Mouse (Mus musculus) neural tube, embryonic 14.5 days (tissue): ENCODE data around the gene Dhrs13. TPM values are rescaled to one million over a fixed set of nuclear protein-coding genes. Genes with fewer than 3 reads are reported as not detected.
"Not testable (repeated sequence)": the region's sequence is repeated elsewhere in the genome, so short reads cannot be mapped to it uniquely, and the experiment has no call there.

ENCODE experiments used
- ATAC-seq: fragments of 200-750 bp; cut with Nextera tagmentation; 2 replicates; pipeline ENCODE4 v1.8.0; 2017; ENCODE audit warnings: low read depth, mild to moderate bottlenecking, moderate TSS enrichment, moderate library complexity
- H3K27ac ChIP-seq: fragments of 300-500 bp; sonication (generic); 2 replicates; pipeline ENCODE4 v1.5.1; 2014; ENCODE audit warnings: low read depth, mild to moderate bottlenecking, control low read depth, low read length, moderate library complexity, mixed read lengths
- H3K27me3 ChIP-seq: fragments of 300-500 bp; sonication (generic); 2 replicates; pipeline ENCODE4 v1.6.1; 2014; ENCODE audit warnings: low read length; ENCODE audit not compliant: control insufficient read depth, insufficient read depth
- H3K36me3 ChIP-seq: fragments of 300-500 bp; sonication (generic); 2 replicates; pipeline ENCODE4 v1.6.1; 2014; ENCODE audit warnings: low read length, mixed read lengths; ENCODE audit not compliant: control insufficient read depth, insufficient read depth
- H3K4me1 ChIP-seq: fragments of 300-500 bp; sonication (generic); 2 replicates; pipeline ENCODE4 v1.6.1; 2014; ENCODE audit warnings: low read length; ENCODE audit not compliant: control insufficient read depth, insufficient read depth
- H3K4me2 ChIP-seq: fragments of 300-500 bp; sonication (generic); 2 replicates; pipeline ENCODE4 v1.6.1; 2014; ENCODE audit warnings: mild to moderate bottlenecking, low read depth, low read length, control low read depth
- H3K4me3 ChIP-seq: fragments of 300-500 bp; sonication (generic); 2 replicates; pipeline ENCODE4 v1.5.1; 2014; ENCODE audit warnings: low read depth, low read length, control low read depth, mixed read lengths
- H3K9ac ChIP-seq: fragments of 300-500 bp; sonication (generic); replicated peaks from 2 replicates; pipeline ENCODE4 v1.6.1; 2014; ENCODE audit warnings: low read depth, mild to moderate bottlenecking, control low read depth, low read length, mixed read lengths
- H3K9me3 ChIP-seq: fragments of 300-500 bp; sonication (generic); 2 replicates; pipeline ENCODE4 v1.6.1; 2016; ENCODE audit warnings: low read length; ENCODE audit not compliant: control insufficient read depth
- WGBS: fragments of 180-500 bp; shearing (Covaris S2); extraction: QIAGEN DNeasy Blood & Tissue Kit; methylation state at CpG from one replicate; pipeline ENCODE4 v1.1.7; 2014; 5-methylcytosine and 5-hydroxymethylcytosine counted together
- polyA plus RNA-seq: library from polyadenylated mRNA; unstranded; fragments of >200 nt; fragmentation: Nextera tagmentation; extraction: Ambion mirVana; gene quantifications from 2 replicates; pipeline ENCODE4 v1.2.1, GENCODE M21; 2014

The Dhrs13 gene
- polyA plus RNA-seq, 1 experiment from 2014 or later, result 58.6 TPM

- Histone ChIP-seq H3K27ac (no peak overlapping the region), H3K36me3 (peaks cover 4% of the 10 kb centered on the region; the same call in 1 of the 2 replicates), H3K4me3 (no peak overlapping the region), H3K4me1 (peaks cover 24% of the 10 kb centered on the region), H3K4me2 (no peak overlapping the region), H3K27me3 (no peaks in the 10 kb centered on the region), H3K9me3 (no peaks in the 10 kb centered on the region), H3K9ac (no peak overlapping the region)
- 86% methylated on average over 10 of the region's 10 CpGs for WGBS
- no peak for ATAC-seq
These were observed 4.7 kb downstream of the Dhrs13 start for GRCm38 (mm10) chr11:78036791-78037190.

GRCm38 (mm10) chr11:78037831-78038752 lies 6.0 kb downstream of the Dhrs13 start, which contains the start of gene Flot2:
Gene Flot2 (plus strand): TSS chr11:78037931.
- Histone ChIP-seq H3K27me3 (no peaks in the 10 kb centered on the region), H3K9ac (peak within 1 kb of the TSS; percentile 97), H3K9me3 (no peaks in the 10 kb centered on the region), H3K27ac (peak within 1 kb of the TSS; percentile 84), H3K4me3 (peak within 1 kb of the TSS; percentile 89), H3K4me2 (peak within 1 kb of the TSS; percentile 67), H3K36me3 (peaks cover 4% of the 10 kb centered on the region; the same call in 1 of the 2 replicates), H3K4me1 (peaks cover 21% of the 10 kb centered on the region)
- peak; percentile 87 for ATAC-seq
- 3% methylated on average over 50 of the region's 55 CpGs for WGBS

DNA sequence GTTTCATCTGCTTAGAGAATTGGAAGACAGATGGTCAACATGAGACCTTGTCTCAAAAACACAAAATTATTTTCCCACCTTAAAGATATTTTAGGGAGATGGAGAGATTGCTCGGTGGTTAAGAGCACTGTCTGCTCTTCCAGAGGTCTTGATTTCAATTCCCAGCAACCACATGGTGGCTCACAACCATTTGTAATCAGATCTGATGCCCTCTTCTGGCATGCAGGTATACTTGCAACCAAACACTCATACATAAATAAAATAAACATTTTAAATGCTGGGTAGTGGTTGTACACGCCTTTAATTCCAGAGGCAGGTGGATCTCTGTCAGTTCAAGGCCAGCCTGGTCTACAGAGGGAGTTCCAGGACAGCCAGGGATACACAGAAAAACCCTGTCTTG lies 8.8 kb downstream of the Dhrs13 start:
- ATAC-seq, result no peak
- Histone ChIP-seq H3K9ac (no peak overlapping the region), H3K4me2 (no peak overlapping the region), H3K4me1 (peaks cover 15% of the 10 kb centered on the region), H3K27ac (no peak overlapping the region), H3K4me3 (no peak overlapping the region), H3K27me3 (no peaks in the 10 kb centered on the region), H3K9me3 (no peaks in the 10 kb centered on the region), H3K36me3 (no peaks in the 10 kb centered on the region)
- WGBS, result 68% methylated on average over 2 of the region's 2 CpGs

DNA sequence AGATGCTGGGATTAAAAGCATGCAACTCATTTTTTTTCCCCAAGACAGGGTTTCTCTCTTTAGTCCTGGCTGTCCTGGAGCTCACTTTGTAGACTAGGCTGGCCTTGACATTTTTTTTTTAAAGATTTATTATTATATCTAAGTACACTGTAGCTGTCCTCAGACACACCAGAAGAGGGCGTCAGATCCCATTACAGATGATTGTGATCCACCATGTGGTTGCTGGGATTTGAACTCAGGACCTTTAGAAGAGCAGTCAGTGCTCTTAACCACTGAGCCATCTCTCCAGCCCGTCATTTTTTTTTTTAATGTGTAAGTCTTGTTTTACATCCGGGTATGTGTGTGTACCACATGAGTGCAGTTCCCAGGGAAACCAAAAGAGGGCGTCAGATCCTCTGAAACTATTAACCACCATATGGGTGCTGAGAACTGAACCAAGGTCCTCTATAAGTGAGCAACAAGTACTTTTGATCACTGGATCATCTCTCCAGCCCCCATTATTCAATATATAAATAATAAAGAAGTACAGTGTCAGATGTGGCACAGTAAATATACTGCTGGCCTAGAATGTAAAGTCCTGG lies 10.3 kb downstream of the Dhrs13 start:
- not testable (repeated sequence) for H3K9ac ChIP-seq, H3K4me2 ChIP-seq, H3K4me3 ChIP-seq, H3K27ac ChIP-seq, H3K36me3 ChIP-seq, H3K27me3 ChIP-seq, H3K9me3 ChIP-seq, ATAC-seq
- 95% methylated on average over 4 of the region's 4 CpGs for WGBS
- H3K4me1 ChIP-seq, result peaks cover 11% of the 10 kb centered on the region

GRCm38 (mm10) chr11:78044758-78045251 lies 12.7 kb downstream of the Dhrs13 start:
- Histone ChIP-seq H3K4me2 (no peak overlapping the region), H3K27me3 (no peaks in the 10 kb centered on the region), H3K4me3 (no peak overlapping the region), H3K9me3 (no peaks in the 10 kb centered on the region), H3K4me1 (no peaks in the 10 kb centered on the region), H3K36me3 (no peaks in the 10 kb centered on the region), H3K9ac (no peak overlapping the region), H3K27ac (no peak overlapping the region)
- no peak for ATAC-seq
- WGBS, result 81% methylated on average over 5 of the region's 5 CpGs

GRCm38 (mm10) chr11:78048637-78049036 lies 16.6 kb downstream of the Dhrs13 start:
- not testable (repeated sequence) for H3K27ac ChIP-seq, H3K4me1 ChIP-seq, H3K4me3 ChIP-seq, H3K27me3 ChIP-seq, H3K9me3 ChIP-seq, H3K4me2 ChIP-seq, H3K9ac ChIP-seq, ATAC-seq
- 100% methylated on average over 3 of the region's 4 CpGs for WGBS
- H3K36me3 ChIP-seq, result peaks cover 12% of the 10 kb centered on the region

DNA sequence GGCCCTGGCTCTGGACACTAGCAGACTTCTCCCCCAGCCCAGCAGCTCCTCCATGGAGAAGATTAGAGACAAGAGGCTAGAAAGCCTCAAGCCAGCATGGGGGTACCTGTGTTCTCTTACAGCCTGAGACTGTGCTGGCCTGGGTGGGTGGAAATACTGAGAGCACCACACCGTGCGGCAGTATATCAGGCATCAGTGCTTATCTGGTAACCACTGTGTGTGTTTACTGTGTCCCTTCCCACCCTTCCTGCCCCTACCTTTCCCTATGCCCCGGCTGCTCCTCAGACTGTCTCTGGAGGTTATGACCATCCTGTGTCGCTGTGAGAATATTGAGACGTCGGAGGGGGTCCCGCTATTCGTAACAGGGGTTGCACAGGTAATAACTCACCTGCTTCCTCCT lies 21.0 kb downstream of the Dhrs13 start:
- Histone ChIP-seq H3K4me3 (no peak overlapping the region), H3K36me3 (peaks cover 38% of the 10 kb centered on the region), H3K9me3 (no peaks in the 10 kb centered on the region), H3K4me2 (no peak overlapping the region), H3K27ac (no peak overlapping the region), H3K27me3 (no peaks in the 10 kb centered on the region), H3K4me1 (no peaks in the 10 kb centered on the region), H3K9ac (no peak overlapping the region)
- 93% methylated on average over 8 of the region's 8 CpGs for WGBS
- ATAC-seq, result no peak

DNA sequence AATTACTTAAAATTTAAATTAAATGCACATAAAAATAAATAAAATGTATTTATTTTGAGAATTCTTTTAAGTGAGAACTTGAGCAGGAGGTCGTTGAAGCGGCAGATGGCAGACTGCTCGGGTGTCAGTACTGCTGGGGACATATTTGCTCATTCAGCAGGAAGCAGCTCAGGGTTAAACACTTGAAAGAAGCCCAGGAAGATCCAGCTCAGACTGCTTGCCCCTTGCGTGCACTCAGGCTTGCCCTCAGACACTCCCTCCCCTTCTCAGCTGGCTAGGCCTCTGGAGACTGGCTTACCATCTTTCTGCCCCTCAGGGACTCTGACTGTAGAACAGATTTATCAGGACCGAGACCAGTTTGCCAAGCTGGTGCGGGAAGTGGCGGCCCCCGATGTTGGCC lies 24.9 kb downstream of the Dhrs13 start:
- H3K9me3 ChIP-seq, result no peaks in the 10 kb centered on the region
- H3K4me3 ChIP-seq, result no peak overlapping the region
- no peaks in the 10 kb centered on the region for H3K4me1 ChIP-seq
- H3K4me2 ChIP-seq, result no peak overlapping the region
- ATAC-seq, result no peak
- H3K27ac ChIP-seq, result no peak overlapping the region
- H3K36me3 ChIP-seq, result peaks cover 42% of the 10 kb centered on the region
- H3K9ac ChIP-seq, result no peak overlapping the region
- no peaks in the 10 kb centered on the region for H3K27me3 ChIP-seq
- WGBS, result 92% methylated on average over 8 of the region's 8 CpGs
